Mouse (Mus musculus) liver, embryonic 14.5 days (tissue): ENCODE results near the gene Rgs19. TPM values are rescaled to one million over a fixed set of nuclear protein-coding genes. Genes with fewer than 3 reads are reported as not detected.
A peak's percentile ranks its signal among the peaks of the same experiment; 100 is the strongest.

Experiments
- ATAC-seq: fragments of 200-750 bp; cut with Nextera tagmentation; 2 replicates; pipeline ENCODE4 v1.8.0; 2017; ENCODE audit warnings: moderate number of reproducible peaks, mild to moderate bottlenecking, moderate library complexity; ENCODE audit not compliant: insufficient read depth
- DNase-seq, 3 experiments: peaks; one replicate each; pipeline ENCODE4 v3.0.0-alpha.2; 2012 to 2013; ENCODE audit warnings: low read depth in 3 of 3, low spot score in 3 of 3
- H3K27ac ChIP-seq: fragments of 300-500 bp; sonication (generic); 2 replicates; pipeline ENCODE4 v1.5.1; 2014; ENCODE audit warnings: moderate library complexity, mild to moderate bottlenecking, control low read depth, inconsistent platforms
- H3K27me3 ChIP-seq: fragments of 300-500 bp; sonication (generic); 2 replicates; pipeline ENCODE4 v1.6.1; 2014; ENCODE audit warnings: mild to moderate bottlenecking, low read length, moderate library complexity; ENCODE audit not compliant: control insufficient read depth, insufficient read depth
- H3K36me3 ChIP-seq: fragments of 300-500 bp; sonication (generic); replicated peaks from 2 replicates; pipeline ENCODE4 v1.6.1; 2014; ENCODE audit warnings: low read depth; ENCODE audit not compliant: control insufficient read depth, insufficient read depth
- H3K4me1 ChIP-seq, 2 experiments: fragments of 200-500 bp in 1 of 2; fragments of 300-500 bp in 1 of 2; sonication (generic) in 1 of 2; replicated peaks; 2 replicates each; pipeline ENCODE4 v1.6.1; 2012 to 2014; ENCODE audit warnings: antibody characterized with exemption in 1 of 2, inconsistent platforms in 1 of 2, low read length in 1 of 2; ENCODE audit not compliant: control insufficient read depth in 2 of 2, insufficient read depth in 2 of 2
- H3K4me2 ChIP-seq: fragments of 300-500 bp; sonication (generic); 2 replicates; pipeline ENCODE4 v1.6.1; 2014; ENCODE audit warnings: low read depth, mild to moderate bottlenecking, control low read depth, moderate library complexity
- H3K4me3 ChIP-seq, 2 experiments: fragments of 200-500 bp in 1 of 2; fragments of 300-500 bp in 1 of 2; sonication (generic) in 1 of 2; 2 replicates each; pipeline ENCODE4 v1.5.1; 2012 to 2014; ENCODE audit warnings: low read depth in 2 of 2, low read length in 2 of 2, mild to moderate bottlenecking in 2 of 2, control low read depth in 1 of 2, inconsistent platforms in 1 of 2, moderate library complexity in 1 of 2; ENCODE audit not compliant: insufficient read depth in 1 of 2
- H3K9ac ChIP-seq: fragments of 300-500 bp; sonication (generic); replicated peaks from 2 replicates; pipeline ENCODE4 v1.6.1; 2014; ENCODE audit warnings: mild to moderate bottlenecking, control low read depth, moderate library complexity
- H3K9me3 ChIP-seq: fragments of 300-500 bp; sonication (generic); 2 replicates; pipeline ENCODE4 v1.6.1; 2016; ENCODE audit warnings: low read length, mixed read lengths; ENCODE audit not compliant: control insufficient read depth
- CTCF ChIP-seq: IDR thresholded peaks from 2 replicates; pipeline ENCODE4 v1.5.1; 2016; ENCODE audit warnings: antibody characterized with exemption, low read depth, control low read depth
- EP300 ChIP-seq: IDR thresholded peaks from 2 replicates; pipeline ENCODE4 v1.6.1; 2016; ENCODE audit warnings: antibody characterized with exemption, low read depth
- WGBS: fragments of 180-500 bp; shearing (Covaris S2); extraction: QIAGEN DNeasy Blood & Tissue Kit; methylation state at CpG from one replicate; pipeline ENCODE4 v1.1.7; 2014; ENCODE audit not compliant: insufficient replicate concordance; 5-methylcytosine and 5-hydroxymethylcytosine counted together
- polyA plus RNA-seq, 2 experiments: library from polyadenylated mRNA; depleted of rRNA in 1 of 2; stranded (reverse) in 1 of 2; unstranded in 1 of 2; fragments of >200 nt; fragmentation: Nextera tagmentation in 1 of 2; extraction: Ambion mirVana in 1 of 2; gene quantifications; 2 replicates each; pipeline versions ENCODE4 v1.2.1 to v1.2.3; 2012 to 2014

Gene Rgs19
- polyA plus RNA-seq, 2 experiments = 20.6 to 21.0 TPM

GRCm38 (mm10) chr2:181720061-181720460, 26.3 kb upstream of the Rgs19 start:
- H3K4me2 ChIP-seq = no peak overlapping the region
- H3K4me1 ChIP-seq = 0 out of 4 replicates have a peak, but pooled peaks cover 0 to 4% of the 10 kb centered on the region in 2 experiments
- TF ChIP-seq CTCF (no peak), EP300 (no peak)
- no peak overlapping the region for H3K9ac ChIP-seq
- 19% methylated on average over 3 of the region's 3 CpGs for WGBS
- no peak overlapping the region for H3K27ac ChIP-seq
- no peak for ATAC-seq
- no peak for DNase-seq
- H3K36me3 ChIP-seq = no peaks in the 10 kb centered on the region
- H3K4me3 ChIP-seq = no peak overlapping the region
- H3K9me3 ChIP-seq = no peaks in the 10 kb centered on the region
- no peaks in the 10 kb centered on the region for H3K27me3 ChIP-seq

GRCm38 (mm10) chr2:181716991-181717390, 23.2 kb upstream of the Rgs19 start:
- no peaks in the 10 kb centered on the region for H3K36me3 ChIP-seq
- 35% methylated on average over 3 of the region's 3 CpGs for WGBS
- H3K4me1 ChIP-seq = 0 out of 4 replicates have a peak, but pooled peaks cover 0 to 5% of the 10 kb centered on the region in 2 experiments
- TF ChIP-seq EP300 = no peak
- TF ChIP-seq CTCF = no peak
- no peak overlapping the region for H3K27ac ChIP-seq
- H3K4me2 ChIP-seq = no peak overlapping the region
- H3K9me3 ChIP-seq = no peaks in the 10 kb centered on the region
- no peaks in the 10 kb centered on the region for H3K27me3 ChIP-seq
- H3K9ac ChIP-seq = no peak overlapping the region
- no peak for DNase-seq
- ATAC-seq = no peak
- no peak overlapping the region for H3K4me3 ChIP-seq

GRCm38 (mm10) chr2:181715382-181715781, 21.6 kb upstream of the Rgs19 start:
- Histone ChIP-seq H3K4me1 (0 out of 4 replicates have a peak, but pooled peaks cover 0 to 5% of the 10 kb centered on the region in 2 experiments), H3K4me3 (no peak overlapping the region), H3K27me3 (no peaks in the 10 kb centered on the region), H3K9me3 (no peaks in the 10 kb centered on the region), H3K9ac (no peak overlapping the region), H3K36me3 (no peaks in the 10 kb centered on the region), H3K4me2 (no peak overlapping the region), H3K27ac (no peak overlapping the region)
- DNase-seq (no peak), ATAC-seq (no peak)
- TF ChIP-seq CTCF (no peak), EP300 (no peak)
- 53% methylated on average over 3 of the region's 3 CpGs for WGBS

DNA sequence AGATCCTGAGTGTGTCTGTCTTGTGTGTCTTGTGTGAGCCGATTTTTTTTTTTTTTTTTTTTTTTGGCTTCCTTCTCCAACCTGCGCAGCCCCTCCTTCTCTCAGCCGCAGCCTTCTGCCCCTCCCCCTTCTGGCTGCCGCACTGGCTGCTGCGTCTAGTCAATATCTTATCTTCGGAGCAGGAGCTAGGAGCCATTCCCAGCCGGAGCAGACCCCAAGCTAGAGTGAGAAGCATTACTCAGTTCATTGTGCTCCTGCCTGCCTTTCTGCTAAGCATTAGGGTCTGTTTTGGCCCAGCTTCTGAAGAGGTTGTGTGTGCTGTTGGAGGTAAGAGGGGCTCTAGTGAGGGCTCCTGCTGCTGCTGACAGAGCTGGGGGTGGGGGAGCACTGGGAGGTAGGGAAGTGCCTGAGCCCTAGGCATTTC, 21.1 kb upstream of the Rgs19 start, which contains the start of gene Oprl1:
TSS of gene Oprl1 (plus strand) at position 114 of the 424 bp plus-strand sequence.
- no peak within 1 kb of the TSS for H3K4me2 ChIP-seq

GRCm38 (mm10) chr2:181713749-181714148, 20.0 kb upstream of the Rgs19 start:
- no peaks in the 10 kb centered on the region for H3K27me3 ChIP-seq
- WGBS = 82% methylated on average over 1 of the region's 1 CpGs
- 0 out of 4 replicates have a peak, but pooled peaks cover 0 to 5% of the 10 kb centered on the region in 2 experiments for H3K4me1 ChIP-seq
- no peak for ATAC-seq
- H3K36me3 ChIP-seq = no peaks in the 10 kb centered on the region
- H3K27ac ChIP-seq = no peak overlapping the region
- no peak for DNase-seq
- H3K9ac ChIP-seq = no peak overlapping the region
- TF ChIP-seq CTCF (no peak), EP300 (no peak)
- no peaks in the 10 kb centered on the region for H3K9me3 ChIP-seq
- no peak overlapping the region for H3K4me3 ChIP-seq
- no peak overlapping the region for H3K4me2 ChIP-seq

More for the DNA sequence above, 21.1 kb upstream of the Rgs19 start, which contains the start of gene Oprl1:
- 3% methylated on average over 7 of the region's 7 CpGs for WGBS
- DNase-seq = no peak
- Histone ChIP-seq H3K4me1 (0 out of 4 replicates have a peak, but pooled peaks cover 0 to 5% of the 10 kb centered on the region in 2 experiments), H3K9ac (no peak within 1 kb of the TSS), H3K36me3 (no peaks in the 10 kb centered on the region), H3K9me3 (no peaks in the 10 kb centered on the region), H3K4me3 (0 out of 4 replicates have a peak within 1 kb of the TSS, but pooled peaks of 1 of the 2 experiments have one; percentile 22), H3K27me3 (no peaks in the 10 kb centered on the region), H3K27ac (no peak within 1 kb of the TSS)
- ATAC-seq = no peak
- TF ChIP-seq CTCF = no peak
- no peak for TF ChIP-seq EP300
